ENCODE assay signal across 8 mouse cellular contexts in genomic region chr9:57467896-57468549, GRCm38 (mm10). TPM values are rescaled to one million over a fixed set of nuclear protein-coding genes. Genes with fewer than 3 reads are reported as not detected.
DNase-seq lines count a peak whose midpoint lies in the region; ATAC-seq lines count a peak whose summit lies in the region.

TSS of gene Scamp5 (minus strand) at chr9:57468060.

- H3K9me3 ChIP-seq in megakaryocyte, embryonic 14.5 days = peaks cover 3% of the 10 kb centered on the region; the same call in 1 of the 2 replicates

- DNase-seq in adrenal gland, adult (ENCODE audit: inconsistent age in 2 of 2, low spot score in 1 of 2) = peak; percentile 90 to 94
- DNase-seq in embryo, embryonic 10 days (ENCODE audit: low spot score) = peak; percentile 95
- peak; percentile 81 for DNase-seq in gastrocnemius, postnatal 25 days
- DNase-seq in left cerebral cortex, adult 9 months (ENCODE audit: low spot score in 2 of 2) = peak; percentile 77 to 91
- DNase-seq in right cerebral cortex, postnatal 10 days (ENCODE audit: low spot score in 2 of 2) = peak; percentile 96
- peak; percentile 94 for DNase-seq in urinary bladder, postnatal 14 days (ENCODE audit: low spot score)

- H3K4me3 ChIP-seq in megakaryocyte, embryonic 14.5 days (replicated peaks) = peak within 1 kb of the TSS; percentile 93

- H3K27me3 ChIP-seq in megakaryocyte, embryonic 14.5 days (replicated peaks) = peaks cover 23% of the 10 kb centered on the region

- peak; percentile 28 for ATAC-seq in inflammation-experienced regulatory T-cells, adult 6 months

- H3K4me1 ChIP-seq in megakaryocyte, embryonic 14.5 days = peaks cover 75% of the 10 kb centered on the region

- H3K36me3 ChIP-seq in megakaryocyte, embryonic 14.5 days (replicated peaks; ENCODE audit: low read length) = peaks cover 18% of the 10 kb centered on the region

RNA-seq across cellular contexts. Expression of gene Scamp5, which starts in this region (rescaled TPM):
- 1 to 10 TPM; 1.4 to 2.4 TPM for total RNA-seq in gastrocnemius, postnatal 25 days (2021)
- polyA plus RNA-seq in inflammation-experienced regulatory T-cells, adult 6 months (2017; shearing (Covaris generic)) = not detected
- 14.1 and 30.9 TPM in 2 replicates for polyA plus RNA-seq in megakaryocyte, embryonic 14.5 days (2012; ENCODE audit: insufficient read depth, low replicate concordance)

Comparison
In these comparisons a context has a peak if more than half of its experiments do, and no peak if none do; other contexts are left out.
1. Peak in every context shown above with its lines: DNase-seq, ATAC-seq and H3K4me3 ChIP-seq.
2. RNA of gene Scamp5 (polyA plus RNA-seq): 14.1 to 30.9 TPM in megakaryocyte, embryonic 14.5 days; not detected in inflammation-experienced regulatory T-cells, adult 6 months; every median in the first group is over 10 times any median in the second.
3. Peak in ATAC-seq in inflammation-experienced regulatory T-cells, adult 6 months; RNA of the gene not detected or under 1 TPM.